Mouse (Mus musculus) forebrain, embryonic 15.5 days (tissue): ENCODE data around the gene Cdsn. TPM values are rescaled to one million over a fixed set of nuclear protein-coding genes. Genes with fewer than 3 reads are reported as not detected.

Experiments used
- ATAC-seq: fragments of 200-750 bp; cut with Nextera tagmentation; replicated peaks from 2 replicates; pipeline ENCODE4 v1.8.0; 2017; ENCODE audit warnings: mild to moderate bottlenecking, moderate TSS enrichment, moderate library complexity
- H3K27ac ChIP-seq: fragments of 300-500 bp; sonication (generic); replicated peaks from 2 replicates; pipeline ENCODE4 v1.5.1; 2015; ENCODE audit warnings: mild to moderate bottlenecking, inconsistent platforms
- H3K27me3 ChIP-seq: fragments of 300-500 bp; sonication (generic); 2 replicates; pipeline ENCODE4 v1.6.1; 2015; ENCODE audit warnings: inconsistent platforms
- H3K36me3 ChIP-seq: fragments of 300-500 bp; sonication (generic); 2 replicates; pipeline ENCODE4 v1.6.1; 2015; ENCODE audit warnings: mild to moderate bottlenecking, inconsistent platforms
- H3K4me1 ChIP-seq: fragments of 300-500 bp; sonication (generic); 2 replicates; pipeline ENCODE4 v1.6.1; 2015; ENCODE audit warnings: inconsistent platforms
- H3K4me2 ChIP-seq: fragments of 300-500 bp; sonication (generic); replicated peaks from 2 replicates; pipeline ENCODE4 v1.6.1; 2015; ENCODE audit warnings: mild to moderate bottlenecking, inconsistent platforms
- H3K4me3 ChIP-seq: fragments of 300-500 bp; sonication (generic); 2 replicates; pipeline ENCODE4 v1.5.1; 2015; ENCODE audit warnings: mild to moderate bottlenecking, inconsistent platforms
- H3K9ac ChIP-seq: fragments of 300-500 bp; sonication (generic); replicated peaks from 2 replicates; pipeline ENCODE4 v1.6.1; 2015; ENCODE audit warnings: mild to moderate bottlenecking, inconsistent platforms
- H3K9me3 ChIP-seq: fragments of 300-500 bp; sonication (generic); 2 replicates; pipeline ENCODE4 v1.6.1; 2016; ENCODE audit warnings: inconsistent platforms
- WGBS: fragments of 180-500 bp; shearing (Covaris S2); methylation state at CpG from one replicate; pipeline ENCODE4 v1.1.7; 2015; ENCODE audit warnings: mixed read lengths; 5-methylcytosine and 5-hydroxymethylcytosine counted together
- polyA plus RNA-seq: library from polyadenylated mRNA; unstranded; fragments of >200 nt; fragmentation: Nextera tagmentation; extraction: Ambion mirVana; gene quantifications from 2 replicates; pipeline ENCODE4 v1.2.1, GENCODE M21; 2015

Cdsn gene
- polyA plus RNA-seq, 1 experiment from 2014 or later: 0.11 TPM

GRCm38 (mm10) chr17:35588387-35588786 lies 36.5 kb downstream of the Cdsn start:
- Histone ChIP-seq H3K27ac (no peak overlapping the region), H3K27me3 (no peaks in the 10 kb centered on the region), H3K4me3 (no peak overlapping the region), H3K4me1 (peaks cover 11% of the 10 kb centered on the region), H3K4me2 (no peak overlapping the region), H3K9ac (no peak overlapping the region), H3K36me3 (no peaks in the 10 kb centered on the region), H3K9me3 (no peaks in the 10 kb centered on the region)
- ATAC-seq: no peak
- WGBS: 10% methylated on average over 4 of the region's 4 CpGs

- Histone ChIP-seq H3K36me3 (no peaks in the 10 kb centered on the region), H3K9me3 (no peaks in the 10 kb centered on the region), H3K4me1 (peaks cover 7% of the 10 kb centered on the region), H3K27me3 (no peaks in the 10 kb centered on the region), H3K27ac (peak overlapping the region; percentile 51), H3K9ac (no peak overlapping the region), H3K4me2 (no peak overlapping the region), H3K4me3 (no peak overlapping the region)
- peak; percentile 77 for ATAC-seq
- 60% methylated on average over 21 of the region's 21 CpGs for WGBS
Measured at GRCm38 (mm10) chr17:35590410-35591218, 38.7 kb downstream of the Cdsn start.

- no peaks in the 10 kb centered on the region for H3K27me3 ChIP-seq
- WGBS: 65% methylated on average over 7 of the region's 7 CpGs
- H3K27ac ChIP-seq: peak overlapping the region; percentile 51
- no peak overlapping the region for H3K9ac ChIP-seq
- H3K4me3 ChIP-seq: no peak overlapping the region
- no peaks in the 10 kb centered on the region for H3K36me3 ChIP-seq
- H3K4me2 ChIP-seq: no peak overlapping the region
- ATAC-seq: no peak; the same call in 1 of the 2 replicates
- peaks cover 7% of the 10 kb centered on the region for H3K4me1 ChIP-seq
- no peaks in the 10 kb centered on the region for H3K9me3 ChIP-seq
Measured at GRCm38 (mm10) chr17:35591219-35591578, 39.3 kb downstream of the Cdsn start.

- no peak overlapping the region for H3K27ac ChIP-seq
- H3K4me3 ChIP-seq: no peak overlapping the region
- no peak for ATAC-seq
- H3K9ac ChIP-seq: no peak overlapping the region
- H3K4me1 ChIP-seq: peaks cover 7% of the 10 kb centered on the region
- WGBS: 93% methylated on average over 15 of the region's 15 CpGs
- H3K9me3 ChIP-seq: no peaks in the 10 kb centered on the region
- H3K36me3 ChIP-seq: no peaks in the 10 kb centered on the region
- no peak overlapping the region for H3K4me2 ChIP-seq
- H3K27me3 ChIP-seq: no peaks in the 10 kb centered on the region
Measured at GRCm38 (mm10) chr17:35591731-35592130, 39.8 kb downstream of the Cdsn start.

GRCm38 (mm10) chr17:35592131-35592530 lies 40.2 kb downstream of the Cdsn start:
- H3K4me2 ChIP-seq: no peak overlapping the region
- H3K36me3 ChIP-seq: no peaks in the 10 kb centered on the region
- no peak overlapping the region for H3K27ac ChIP-seq
- ATAC-seq: no peak
- H3K4me1 ChIP-seq: peaks cover 7% of the 10 kb centered on the region
- H3K9ac ChIP-seq: no peak overlapping the region
- 91% methylated on average over 9 of the region's 9 CpGs for WGBS
- H3K9me3 ChIP-seq: no peaks in the 10 kb centered on the region
- H3K4me3 ChIP-seq: no peak overlapping the region
- H3K27me3 ChIP-seq: no peaks in the 10 kb centered on the region

GRCm38 (mm10) chr17:35593786-35594185 lies 41.9 kb downstream of the Cdsn start:
- no peak overlapping the region for H3K27ac ChIP-seq
- no peak overlapping the region for H3K9ac ChIP-seq
- H3K4me3 ChIP-seq: no peak overlapping the region
- WGBS: 40% methylated on average over 4 of the region's 4 CpGs
- peaks cover 7% of the 10 kb centered on the region for H3K4me1 ChIP-seq
- no peaks in the 10 kb centered on the region for H3K9me3 ChIP-seq
- no peak overlapping the region for H3K4me2 ChIP-seq
- no peaks in the 10 kb centered on the region for H3K27me3 ChIP-seq
- H3K36me3 ChIP-seq: no peaks in the 10 kb centered on the region
- no peak for ATAC-seq

- no peak overlapping the region for H3K4me2 ChIP-seq
- no peak overlapping the region for H3K4me3 ChIP-seq
- H3K36me3 ChIP-seq: no peaks in the 10 kb centered on the region
- H3K4me1 ChIP-seq: peaks cover 7% of the 10 kb centered on the region
- 87% methylated on average over 7 of the region's 7 CpGs for WGBS
- no peak overlapping the region for H3K27ac ChIP-seq
- ATAC-seq: no peak
- H3K9ac ChIP-seq: no peak overlapping the region
- no peaks in the 10 kb centered on the region for H3K27me3 ChIP-seq
- no peaks in the 10 kb centered on the region for H3K9me3 ChIP-seq
Measured at GRCm38 (mm10) chr17:35594456-35594855, 42.5 kb downstream of the Cdsn start.

GRCm38 (mm10) chr17:35597399-35597798 lies 45.5 kb downstream of the Cdsn start:
- Histone ChIP-seq H3K27me3 (no peaks in the 10 kb centered on the region), H3K4me2 (no peak overlapping the region), H3K27ac (no peak overlapping the region), H3K9ac (no peak overlapping the region), H3K4me1 (no peaks in the 10 kb centered on the region), H3K36me3 (no peaks in the 10 kb centered on the region), H3K4me3 (no peak overlapping the region), H3K9me3 (no peaks in the 10 kb centered on the region)
- WGBS: 91% methylated on average over 3 of the region's 3 CpGs
- ATAC-seq: no peak

- ATAC-seq: no peak
- WGBS: 59% methylated on average over 2 of the region's 2 CpGs
- Histone ChIP-seq H3K9ac (no peak within 1 kb of the TSS), H3K4me1 (no peaks in the 10 kb centered on the region), H3K27me3 (no peaks in the 10 kb centered on the region), H3K36me3 (no peaks in the 10 kb centered on the region), H3K4me3 (no peak within 1 kb of the TSS), H3K4me2 (no peak within 1 kb of the TSS), H3K27ac (no peak within 1 kb of the TSS), H3K9me3 (no peaks in the 10 kb centered on the region)
Measured at GRCm38 (mm10) chr17:35601249-35601648, 49.3 kb downstream of the Cdsn start, which contains the start of gene Sfta2. Gene Sfta2, plus strand, starts transcription at chr17:35601549.

GRCm38 (mm10) chr17:35601736-35602354 lies 49.9 kb downstream of the Cdsn start:
- WGBS: 59% methylated on average over 8 of the region's 8 CpGs
- Histone ChIP-seq H3K36me3 (no peaks in the 10 kb centered on the region), H3K4me1 (no peaks in the 10 kb centered on the region), H3K27me3 (no peaks in the 10 kb centered on the region), H3K9me3 (no peaks in the 10 kb centered on the region), H3K9ac (no peak overlapping the region), H3K4me2 (no peak overlapping the region), H3K27ac (no peak overlapping the region), H3K4me3 (no peak overlapping the region)
- no peak for ATAC-seq
